Mouse (Mus musculus) bone marrow, adult 2 months (tissue): ENCODE measurements around the gene Tm6sf1.

Experiments
- CTCF ChIP-seq: fragments of 200-500 bp; IDR thresholded peaks from 2 replicates; pipeline ENCODE4 v1.5.1; 2011; ENCODE audit warnings: low read length, control low read depth; ENCODE audit not compliant: control insufficient read depth, insufficient read depth
- POLR2A ChIP-seq: fragments of 200-500 bp; IDR thresholded peaks from 2 replicates; pipeline ENCODE4 v1.6.1; 2011; ENCODE audit warnings: low read depth, mild to moderate bottlenecking, control low read depth, low read length, borderline replicate concordance; ENCODE audit not compliant: control insufficient read depth

DNA sequence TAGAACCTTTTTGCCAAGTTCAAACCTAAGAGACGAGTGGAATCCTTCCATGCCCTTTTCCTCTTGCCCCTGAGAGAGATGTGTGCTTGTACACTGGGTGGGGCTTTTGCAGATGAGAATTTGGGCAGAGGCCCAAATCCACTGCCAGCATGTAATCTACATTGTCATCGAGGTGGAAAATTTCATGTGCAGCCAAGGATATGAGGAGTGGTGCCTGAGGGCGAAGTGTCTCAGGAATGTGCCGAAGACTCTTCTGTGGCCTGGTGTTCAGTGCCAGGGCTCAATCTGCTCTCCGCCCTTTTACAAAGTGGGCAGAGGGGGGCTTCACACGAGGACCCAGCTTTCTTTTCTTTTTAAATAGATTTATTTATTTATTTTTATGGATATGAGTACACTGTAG lies 15.8 kb downstream of the Tm6sf1 start:
- TF ChIP-seq POLR2A (no peak), CTCF (no peak)
